Mouse (Mus musculus): ENCODE measurements around the gene Tbpl1.

Gene Tbpl1

GRCm38 (mm10) chr10:22731272-22732093 is at the start of gene Tbpl1:
Gene Tbpl1 (minus strand): TSS chr10:22731938.
- peak; percentile 95 for ATAC-seq (ENCODE audit: low TSS enrichment)

- ATAC-seq (ENCODE audit: low TSS enrichment) = no peak
Observed at GRCm38 (mm10) chr10:22781466-22781865, 49.7 kb upstream of the Tbpl1 start.

- peak; percentile 79 for ATAC-seq (ENCODE audit: low TSS enrichment)
Observed at GRCm38 (mm10) chr10:22777939-22778338, 46.2 kb upstream of the Tbpl1 start.

- peak; percentile 77 for ATAC-seq (ENCODE audit: low TSS enrichment)
Observed at GRCm38 (mm10) chr10:22776007-22776698, 44.4 kb upstream of the Tbpl1 start.

- no peak for ATAC-seq (ENCODE audit: low TSS enrichment)
Observed at GRCm38 (mm10) chr10:22775456-22775855, 43.7 kb upstream of the Tbpl1 start.

- ATAC-seq (ENCODE audit: low TSS enrichment) = no peak
Observed at GRCm38 (mm10) chr10:22774626-22775025, 42.9 kb upstream of the Tbpl1 start.

- no peak for ATAC-seq (ENCODE audit: low TSS enrichment)
Observed at GRCm38 (mm10) chr10:22754240-22754639, 22.5 kb upstream of the Tbpl1 start.

- no peak for ATAC-seq (ENCODE audit: low TSS enrichment)
Observed at GRCm38 (mm10) chr10:22751175-22751682, 19.5 kb upstream of the Tbpl1 start.

GRCm38 (mm10) chr10:22746334-22747322 is 14.9 kb upstream of the Tbpl1 start:
- ATAC-seq (ENCODE audit: low TSS enrichment) = peak; percentile 59

GRCm38 (mm10) chr10:22745922-22746321 is 14.2 kb upstream of the Tbpl1 start:
- no peak for ATAC-seq (ENCODE audit: low TSS enrichment)

GRCm38 (mm10) chr10:22732181-22732580 is 443 bp upstream of the Tbpl1 start:
- no peak for ATAC-seq (ENCODE audit: low TSS enrichment)

GRCm38 (mm10) chr10:22730992-22731271 is 806 bp downstream of the Tbpl1 start:
- ATAC-seq (ENCODE audit: low TSS enrichment) = no peak; the same call in 1 of the 2 replicates

GRCm38 (mm10) chr10:22730266-22730991 is 1.3 kb downstream of the Tbpl1 start:
- peak; percentile 53 for ATAC-seq (ENCODE audit: low TSS enrichment)

GRCm38 (mm10) chr10:22728257-22728656 is 3.5 kb downstream of the Tbpl1 start:
- ATAC-seq (ENCODE audit: low TSS enrichment) = no peak

- no peak for ATAC-seq (ENCODE audit: low TSS enrichment)
Observed at GRCm38 (mm10) chr10:22726295-22726694, 5.4 kb downstream of the Tbpl1 start.

- ATAC-seq (ENCODE audit: low TSS enrichment) = no peak
Observed at GRCm38 (mm10) chr10:22725166-22725565, 6.6 kb downstream of the Tbpl1 start.

- peak; percentile 71 for ATAC-seq (ENCODE audit: low TSS enrichment)
Observed at GRCm38 (mm10) chr10:22720781-22721529, 10.8 kb downstream of the Tbpl1 start.

GRCm38 (mm10) chr10:22718475-22718874 is 13.3 kb downstream of the Tbpl1 start:
- peak; percentile 31; the same call in 1 of the 2 replicates for ATAC-seq (ENCODE audit: low TSS enrichment)

- peak; percentile 76 for ATAC-seq (ENCODE audit: low TSS enrichment)
Observed at GRCm38 (mm10) chr10:22714520-22714919, 17.2 kb downstream of the Tbpl1 start.

- ATAC-seq (ENCODE audit: low TSS enrichment) = no peak
Observed at GRCm38 (mm10) chr10:22712955-22713354, 18.8 kb downstream of the Tbpl1 start.

All from frontal cortex, adult (tissue).